Mouse (Mus musculus): ENCODE measurements around the gene Rars2. TPM values are rescaled to one million over a fixed set of nuclear protein-coding genes. Genes with fewer than 3 reads are reported as not detected.
"Not testable (repeated sequence)": the region's sequence is repeated elsewhere in the genome, so short reads cannot be mapped to it uniquely, and the experiment has no call there.

Gene Rars2
- 30.8 and 35.2 TPM in 2 replicates for polyA plus RNA-seq (2012; rRNA removed)

DNA sequence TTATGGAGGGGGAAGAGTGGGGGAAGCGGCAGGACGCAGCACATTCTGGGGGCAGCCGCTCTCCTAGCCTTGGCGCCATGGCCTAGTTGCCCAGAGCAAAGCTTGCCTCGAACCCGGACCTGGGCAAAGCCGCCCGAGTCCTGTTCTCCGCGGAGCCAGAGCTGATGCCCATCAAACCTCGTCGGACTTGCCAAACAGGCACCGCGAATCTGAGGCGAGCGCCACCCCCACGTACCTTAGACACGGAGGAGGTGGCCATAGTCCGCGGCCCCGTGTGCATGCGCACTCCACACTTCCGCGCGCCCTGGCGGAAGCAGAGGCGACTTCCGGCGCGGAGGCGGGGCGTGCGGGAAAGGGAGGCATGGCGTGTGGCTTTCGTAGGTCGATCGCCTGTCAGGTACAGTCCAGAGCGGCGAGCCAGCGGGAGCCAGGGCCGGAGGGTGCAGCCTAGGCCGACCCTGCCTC is at the start of gene Rars2, which contains the start of gene Orc3:
TSS of gene Rars2 (plus strand) at position 328 of the 465 bp plus-strand sequence.
TSS of gene Orc3 (minus strand) at position 315 of the 465 bp plus-strand sequence.
- DNase-seq (ENCODE audit: extremely low spot score in 1 of 2, low spot score in 1 of 2), result peak; percentile 82 to 94

DNA sequence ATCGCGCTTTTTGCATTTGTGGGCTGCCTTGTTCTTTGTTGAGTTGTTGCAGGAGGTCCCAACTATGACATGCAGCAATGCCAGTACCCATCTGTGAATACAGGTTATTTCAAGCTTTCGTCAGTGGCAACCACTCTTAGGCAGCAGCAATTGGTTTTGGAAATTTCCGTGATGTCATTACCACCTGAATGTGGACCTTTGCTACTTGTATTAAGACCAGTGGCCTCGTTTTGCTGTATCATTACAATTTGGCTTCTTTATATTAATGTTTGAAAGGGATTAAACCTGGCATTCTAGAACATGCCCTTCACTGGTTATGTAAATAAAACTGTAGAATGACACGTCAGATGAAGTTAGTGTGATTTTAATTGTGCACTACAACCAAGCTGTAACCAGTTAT is 48.5 kb upstream of the Rars2 start:
- no peak for DNase-seq (ENCODE audit: extremely low spot score in 1 of 2, low spot score in 1 of 2)

- peak in 1 of 2 experiments; percentile 41 for DNase-seq (ENCODE audit: extremely low spot score in 1 of 2, low spot score in 1 of 2)
Measured at GRCm38 (mm10) chr4:34572876-34573275, 41.9 kb upstream of the Rars2 start.

- DNase-seq (ENCODE audit: extremely low spot score in 1 of 2, low spot score in 1 of 2), result peak in 1 of 2 experiments; percentile 55
Measured at GRCm38 (mm10) chr4:34577028-34577427, 37.7 kb upstream of the Rars2 start.

GRCm38 (mm10) chr4:34579215-34579614 is 35.5 kb upstream of the Rars2 start:
- DNase-seq (ENCODE audit: extremely low spot score in 1 of 2, low spot score in 1 of 2), result no peak

GRCm38 (mm10) chr4:34581489-34581888 is 33.3 kb upstream of the Rars2 start:
- not testable (repeated sequence) for DNase-seq (ENCODE audit: extremely low spot score in 1 of 2, low spot score in 1 of 2)

GRCm38 (mm10) chr4:34581990-34582389 is 32.8 kb upstream of the Rars2 start:
- peak; percentile 46 to 60 for DNase-seq (ENCODE audit: extremely low spot score in 1 of 2, low spot score in 1 of 2)

DNA sequence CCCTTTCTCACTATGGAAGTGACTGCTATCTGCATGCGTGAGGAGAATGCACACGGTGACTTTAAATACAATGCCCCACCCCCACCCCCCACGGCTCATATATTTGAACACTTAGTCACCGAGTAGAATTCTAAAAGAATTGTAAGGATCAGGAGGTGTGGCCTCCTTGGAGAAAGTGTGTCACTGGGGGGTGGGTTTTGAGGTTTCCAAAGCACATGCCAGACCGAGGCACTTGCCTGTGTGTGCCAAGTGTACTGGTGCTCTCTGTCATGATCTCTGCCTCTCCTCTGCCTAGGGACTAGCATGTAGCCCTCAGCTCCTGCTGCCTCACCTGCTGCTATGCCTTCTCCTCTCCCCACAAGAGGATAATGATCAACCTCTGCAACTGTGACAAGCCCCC is 32.3 kb upstream of the Rars2 start:
- no peak for DNase-seq (ENCODE audit: extremely low spot score in 1 of 2, low spot score in 1 of 2)

GRCm38 (mm10) chr4:34583427-34583826 is 31.3 kb upstream of the Rars2 start:
- DNase-seq (ENCODE audit: extremely low spot score in 1 of 2, low spot score in 1 of 2), result no peak

DNA sequence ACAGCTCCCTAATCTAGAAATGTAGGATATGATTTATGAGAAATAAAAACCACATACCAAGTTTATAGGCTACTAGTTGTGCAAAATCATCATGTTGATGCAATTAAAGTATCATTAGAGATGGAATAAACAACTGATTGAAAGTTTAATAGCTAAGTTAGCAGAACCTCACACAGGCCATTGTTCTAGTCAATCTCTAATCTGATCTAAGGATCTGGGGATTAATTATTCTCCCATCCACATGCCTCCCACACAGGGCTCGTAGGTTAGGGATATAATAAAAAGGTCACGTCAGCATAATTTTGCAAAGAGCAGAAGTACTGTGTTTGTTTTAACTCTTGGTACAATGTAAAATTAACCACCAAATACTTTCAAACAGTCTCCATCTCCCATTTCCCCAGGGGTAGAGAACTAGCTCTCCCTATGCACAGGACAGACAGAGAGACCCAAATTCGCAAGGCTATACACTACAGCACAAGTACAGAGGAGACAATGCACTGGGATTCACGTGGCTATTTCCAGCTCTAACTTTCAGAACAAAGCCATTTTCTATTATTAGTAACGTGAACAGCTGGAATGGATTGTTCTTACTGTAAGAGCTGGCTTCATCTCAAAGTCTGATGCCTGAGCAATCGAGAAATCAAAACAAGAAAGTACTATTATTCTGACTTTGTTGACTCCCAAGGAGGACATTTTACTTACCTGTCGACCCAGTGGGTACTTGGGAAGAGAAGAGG is 29.7 kb upstream of the Rars2 start:
- no peak for DNase-seq (ENCODE audit: extremely low spot score in 1 of 2, low spot score in 1 of 2)

DNA sequence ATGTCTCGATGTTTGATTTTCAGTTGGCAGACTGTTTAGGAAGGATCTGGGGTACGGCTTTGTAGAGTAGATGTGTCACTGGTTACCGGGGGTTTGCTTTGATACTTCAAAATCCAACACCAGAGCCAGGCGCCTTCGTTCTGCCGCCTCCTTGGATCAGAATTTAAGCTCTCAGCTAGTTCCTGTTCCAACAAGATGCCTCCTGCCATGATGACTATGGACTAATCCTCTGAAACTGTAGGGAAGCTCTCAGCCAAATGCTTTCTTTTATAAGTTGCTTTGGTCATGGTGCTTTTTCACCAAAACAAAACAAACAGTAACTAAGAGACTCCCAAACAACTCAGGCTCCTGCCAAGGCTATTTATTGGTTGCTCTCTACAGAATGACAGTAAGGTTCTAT is 11.6 kb upstream of the Rars2 start:
- DNase-seq (ENCODE audit: extremely low spot score in 1 of 2, low spot score in 1 of 2), result no peak

DNA sequence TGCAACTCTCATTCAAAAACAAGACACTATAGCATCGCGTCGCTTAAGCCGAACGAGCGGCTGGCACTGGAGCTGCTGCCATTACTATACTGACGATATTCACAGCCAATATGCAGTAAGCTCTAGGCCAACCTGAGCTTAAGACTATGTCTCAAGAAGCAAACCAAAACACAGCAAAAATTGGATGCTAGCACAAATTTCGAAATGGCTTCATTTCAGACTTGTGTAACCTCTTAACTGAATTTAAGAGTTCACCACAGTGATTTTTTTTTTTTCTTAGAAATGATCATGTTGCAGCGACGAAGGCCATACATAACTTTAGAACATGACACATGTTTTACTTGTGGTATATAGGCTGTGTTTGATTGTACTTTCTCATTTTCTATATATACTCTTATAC is 8.1 kb upstream of the Rars2 start:
- DNase-seq (ENCODE audit: extremely low spot score in 1 of 2, low spot score in 1 of 2), result no peak

DNA sequence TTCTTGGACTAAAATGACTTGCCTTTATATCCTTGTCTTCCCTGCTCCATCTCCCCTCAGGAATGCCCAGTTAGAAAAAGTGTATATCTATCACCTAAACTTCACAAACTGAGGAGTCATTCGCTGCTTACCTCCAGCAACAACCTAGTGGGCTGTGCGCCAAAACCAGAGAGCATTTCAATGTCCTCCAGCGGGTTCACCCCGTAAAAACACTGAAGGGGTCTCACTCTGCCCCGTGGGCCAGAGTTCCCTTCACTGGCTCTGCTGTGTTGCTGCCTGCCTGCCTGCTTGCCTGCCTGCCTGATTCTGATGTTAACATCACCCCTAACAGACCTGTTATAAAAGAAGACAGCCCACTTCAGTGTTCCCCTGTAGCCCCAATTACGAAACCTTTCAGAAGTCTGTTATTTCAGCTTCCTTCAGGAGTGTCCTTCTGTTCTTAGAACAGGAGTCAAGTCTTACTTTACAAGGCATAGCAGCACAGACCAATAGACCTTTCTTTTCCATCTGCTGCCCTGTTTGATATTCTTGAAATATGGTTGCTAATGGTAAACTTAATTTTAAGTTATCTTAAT is 1.1 kb upstream of the Rars2 start:
- DNase-seq (ENCODE audit: extremely low spot score in 1 of 2, low spot score in 1 of 2), result peak in 1 of 2 experiments; percentile 11

- peak in 1 of 2 experiments; percentile 34 for DNase-seq (ENCODE audit: extremely low spot score in 1 of 2, low spot score in 1 of 2)
Measured at GRCm38 (mm10) chr4:34615303-34615702, 546 bp downstream of the Rars2 start.

DNA sequence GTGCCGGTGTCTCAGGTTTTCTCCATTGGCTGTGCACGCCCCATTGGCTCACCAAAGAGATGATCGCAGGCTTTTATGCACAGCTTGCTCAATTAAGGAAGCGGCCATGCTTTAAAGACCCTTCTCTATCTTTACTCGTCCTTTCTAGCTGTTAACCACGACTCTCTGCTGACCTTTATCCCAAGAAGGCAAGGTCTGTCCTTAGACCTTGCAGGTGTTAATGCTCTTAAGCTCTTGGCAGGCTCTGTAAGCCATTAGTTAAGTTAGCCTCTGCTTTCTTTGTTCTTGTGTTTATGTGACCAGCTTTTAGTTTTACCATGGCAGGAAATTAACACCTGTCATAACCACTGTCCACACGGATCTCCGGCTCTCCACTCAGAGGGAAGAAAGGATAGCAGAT is 1.4 kb downstream of the Rars2 start:
- DNase-seq (ENCODE audit: extremely low spot score in 1 of 2, low spot score in 1 of 2), result no peak

- no peak for DNase-seq (ENCODE audit: extremely low spot score in 1 of 2, low spot score in 1 of 2)
Measured at GRCm38 (mm10) chr4:34625556-34625955, 10.8 kb downstream of the Rars2 start.

DNA sequence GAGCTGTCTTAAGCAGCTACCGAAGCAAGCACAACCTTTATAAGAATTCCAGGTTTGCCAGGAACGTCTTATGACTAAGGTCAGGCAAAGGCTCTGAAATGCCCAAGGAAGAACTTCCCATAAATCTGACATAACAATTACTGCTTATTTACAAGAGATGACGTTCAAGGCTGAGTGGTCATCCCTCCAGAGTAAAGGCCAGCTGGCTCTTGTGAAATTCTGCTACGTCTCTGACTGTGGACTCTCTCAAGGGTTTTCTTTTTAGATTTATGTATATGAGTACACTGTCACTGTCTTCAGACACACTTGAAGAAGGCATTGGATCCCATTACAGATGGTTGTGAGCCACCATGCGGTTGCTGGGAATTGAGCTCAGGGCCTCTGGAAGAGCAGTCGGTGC is 11.6 kb downstream of the Rars2 start:
- no peak for DNase-seq (ENCODE audit: extremely low spot score in 1 of 2, low spot score in 1 of 2)

- DNase-seq (ENCODE audit: extremely low spot score in 1 of 2, low spot score in 1 of 2), result no peak
Measured at GRCm38 (mm10) chr4:34629956-34630355, 15.2 kb downstream of the Rars2 start.

GRCm38 (mm10) chr4:34634129-34634528 is 19.4 kb downstream of the Rars2 start:
- DNase-seq (ENCODE audit: extremely low spot score in 1 of 2, low spot score in 1 of 2), result no peak

- no peak for DNase-seq (ENCODE audit: extremely low spot score in 1 of 2, low spot score in 1 of 2)
Measured at GRCm38 (mm10) chr4:34636036-34636435, 21.3 kb downstream of the Rars2 start.

- DNase-seq (ENCODE audit: extremely low spot score in 1 of 2, low spot score in 1 of 2), result no peak
Measured at GRCm38 (mm10) chr4:34637386-34637785, 22.6 kb downstream of the Rars2 start.

GRCm38 (mm10) chr4:34637851-34638250 is 23.1 kb downstream of the Rars2 start:
- no peak for DNase-seq (ENCODE audit: extremely low spot score in 1 of 2, low spot score in 1 of 2)

Data from frontal cortex, adult 2 months (tissue).